Mouse (Mus musculus) neural tube, embryonic 12.5 days (tissue): ENCODE data around the gene Crybg1. TPM values are rescaled to one million over a fixed set of nuclear protein-coding genes. Genes with fewer than 3 reads are reported as not detected.

Source experiments
- ATAC-seq: fragments of 200-750 bp; cut with Nextera tagmentation; 2 replicates; pipeline ENCODE4 v1.8.0; 2017; ENCODE audit warnings: low read depth, mild to moderate bottlenecking, moderate TSS enrichment, moderate library complexity; ENCODE audit not compliant: low FRiP score
- H3K27ac ChIP-seq: fragments of 300-500 bp; sonication (generic); 2 replicates; pipeline ENCODE4 v1.5.1; 2016
- H3K27me3 ChIP-seq: fragments of 300-500 bp; sonication (generic); replicated peaks from 2 replicates; pipeline ENCODE4 v1.6.1; 2016; ENCODE audit warnings: mild to moderate bottlenecking
- H3K36me3 ChIP-seq: fragments of 300-500 bp; sonication (generic); 2 replicates; pipeline ENCODE4 v1.6.1; 2016; ENCODE audit warnings: mild to moderate bottlenecking
- H3K4me1 ChIP-seq: fragments of 300-500 bp; sonication (generic); 2 replicates; pipeline ENCODE4 v1.6.1; 2016
- H3K4me2 ChIP-seq: fragments of 300-500 bp; sonication (generic); replicated peaks from 2 replicates; pipeline ENCODE4 v1.6.1; 2016; ENCODE audit warnings: mild to moderate bottlenecking
- H3K4me3 ChIP-seq: fragments of 300-500 bp; sonication (generic); 2 replicates; pipeline ENCODE4 v1.5.1; 2016
- H3K9ac ChIP-seq: fragments of 300-500 bp; sonication (generic); 2 replicates; pipeline ENCODE4 v1.6.1; 2016; ENCODE audit warnings: mild to moderate bottlenecking
- H3K9me3 ChIP-seq: fragments of 300-500 bp; sonication (generic); 2 replicates; pipeline ENCODE4 v1.6.1; 2016; ENCODE audit warnings: mild to moderate bottlenecking
- WGBS: fragments of 180-500 bp; shearing (Covaris S2); methylation state at CpG from one replicate; pipeline ENCODE4 v1.1.7; 2016; 5-methylcytosine and 5-hydroxymethylcytosine counted together
- polyA plus RNA-seq: library from polyadenylated mRNA; unstranded; fragments of >200 nt; fragmentation: Nextera tagmentation; extraction: Ambion mirVana; gene quantifications from 2 replicates; pipeline ENCODE4 v1.2.1, GENCODE M21; 2016

The Crybg1 gene
- polyA plus RNA-seq, 1 experiment from 2014 or later, result 0.08 TPM

DNA sequence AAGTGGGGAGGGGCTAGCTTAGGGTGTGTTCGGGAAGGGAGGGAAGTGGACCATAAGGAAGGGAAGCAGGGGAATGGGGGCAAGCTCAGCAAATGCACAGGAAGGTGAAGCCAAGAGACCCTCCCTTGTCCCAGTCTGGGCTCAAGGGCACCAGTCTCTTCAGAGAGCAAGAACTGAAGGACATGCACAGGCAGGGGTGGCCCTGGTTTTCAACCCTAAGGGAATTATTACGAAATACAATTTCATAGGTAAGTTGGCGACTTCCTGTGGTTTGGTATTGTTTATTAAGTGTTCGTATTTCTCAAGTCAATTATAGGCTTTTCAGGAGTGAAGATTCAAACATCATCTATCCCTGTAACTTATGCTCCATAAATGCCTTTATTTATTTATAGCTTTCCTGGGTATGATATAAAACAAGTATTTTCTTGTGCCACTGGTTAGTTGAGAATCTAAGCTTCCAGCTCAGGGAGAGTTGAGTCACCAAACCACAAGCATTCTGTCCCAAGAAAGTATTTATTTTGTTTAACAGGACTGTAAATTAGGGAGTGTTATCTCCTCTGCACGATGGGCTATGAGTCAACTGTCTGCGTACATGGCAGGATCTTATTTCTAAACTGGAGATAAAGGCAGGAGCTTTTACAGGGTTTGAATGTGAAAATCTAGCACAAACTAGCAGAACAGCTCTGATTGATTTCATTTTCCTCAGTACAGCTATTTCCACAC is 69.7 kb downstream of the Crybg1 start:
- Histone ChIP-seq H3K4me2 (no peak overlapping the region), H3K9me3 (no peaks in the 10 kb centered on the region), H3K9ac (no peak overlapping the region), H3K4me1 (no peaks in the 10 kb centered on the region), H3K36me3 (no peaks in the 10 kb centered on the region), H3K27ac (no peak overlapping the region), H3K27me3 (no peaks in the 10 kb centered on the region), H3K4me3 (no peak overlapping the region)
- no peak for ATAC-seq
- WGBS, result 85% methylated on average over 6 of the region's 6 CpGs

DNA sequence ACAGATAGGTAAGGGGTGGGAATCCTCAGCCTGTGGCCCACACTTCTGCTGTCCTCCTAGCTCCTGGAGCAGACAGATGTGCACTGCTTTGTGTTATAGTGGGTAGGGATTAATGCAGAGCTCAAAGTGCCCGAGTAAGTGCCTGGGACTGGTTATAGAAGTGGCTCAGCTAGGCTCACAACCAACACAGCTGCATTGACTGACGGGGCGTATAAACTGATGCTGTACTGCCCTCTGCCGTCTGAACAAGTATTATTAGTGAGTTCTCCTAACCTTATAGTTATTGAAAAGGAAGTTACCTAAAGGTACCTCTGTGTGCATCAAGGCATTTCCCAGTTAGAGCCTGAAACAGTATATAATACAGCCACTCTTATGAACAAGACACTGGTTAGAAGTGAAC is 77.6 kb downstream of the Crybg1 start:
- WGBS, result 10% methylated on average over 4 of the region's 4 CpGs
- no peaks in the 10 kb centered on the region for H3K27me3 ChIP-seq
- H3K4me1 ChIP-seq, result no peaks in the 10 kb centered on the region
- peak; percentile 78 for ATAC-seq
- no peaks in the 10 kb centered on the region for H3K9me3 ChIP-seq
- H3K4me2 ChIP-seq, result no peak overlapping the region
- no peak overlapping the region for H3K27ac ChIP-seq
- H3K9ac ChIP-seq, result no peak overlapping the region
- no peak overlapping the region for H3K4me3 ChIP-seq
- no peaks in the 10 kb centered on the region for H3K36me3 ChIP-seq

DNA sequence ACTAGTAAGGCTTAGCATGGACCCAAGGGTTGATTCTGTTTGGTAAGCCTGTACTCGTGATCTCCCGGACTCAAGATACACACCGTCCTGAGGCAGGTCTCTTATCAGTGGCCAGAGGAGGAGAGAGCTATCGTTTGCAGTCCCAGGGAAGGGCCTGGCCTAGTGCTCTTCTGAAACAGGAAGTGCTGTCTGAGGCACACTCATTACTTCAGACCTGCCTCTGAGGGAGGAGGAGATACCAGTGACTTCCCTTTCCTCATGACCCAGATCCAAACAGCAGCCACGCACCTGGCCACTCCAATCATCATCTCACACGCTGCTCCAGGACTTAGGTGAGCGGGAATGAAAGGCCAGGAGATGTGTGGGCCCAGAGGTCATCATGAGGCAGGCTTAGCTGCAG is 79.5 kb downstream of the Crybg1 start:
- Histone ChIP-seq H3K9ac (no peak overlapping the region), H3K4me1 (no peaks in the 10 kb centered on the region), H3K27ac (no peak overlapping the region), H3K36me3 (no peaks in the 10 kb centered on the region), H3K9me3 (no peaks in the 10 kb centered on the region), H3K27me3 (no peaks in the 10 kb centered on the region), H3K4me3 (no peak overlapping the region), H3K4me2 (no peak overlapping the region)
- WGBS, result 88% methylated on average over 7 of the region's 7 CpGs
- no peak for ATAC-seq

GRCm38 (mm10) chr10:44065848-44066360 is 82.7 kb downstream of the Crybg1 start:
- no peak for ATAC-seq
- H3K27me3 ChIP-seq, result no peaks in the 10 kb centered on the region
- WGBS, result 89% methylated on average over 6 of the region's 6 CpGs

DNA sequence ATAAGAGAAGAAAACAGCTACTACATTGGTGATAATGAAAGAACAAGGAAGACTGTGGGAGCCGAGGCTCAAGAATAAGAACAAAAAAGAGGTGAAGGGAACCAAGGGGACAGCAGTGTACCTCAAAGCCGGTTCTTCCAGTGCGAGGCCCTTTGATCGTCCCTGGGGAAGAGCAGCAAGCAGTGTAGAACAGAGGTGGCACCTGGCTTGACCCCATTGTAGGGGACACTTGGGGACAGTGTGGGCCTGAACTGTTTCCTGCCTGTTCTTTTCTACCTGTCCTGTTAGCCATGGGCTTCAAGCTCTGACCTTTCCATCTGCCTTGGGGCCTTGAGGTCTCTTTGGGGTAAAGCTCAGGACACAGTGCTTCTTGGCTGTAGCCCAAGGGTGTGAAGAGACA is 85.7 kb downstream of the Crybg1 start:
- 90% methylated on average over 4 of the region's 4 CpGs for WGBS

More at GRCm38 (mm10) chr10:44065848-44066360, 82.7 kb downstream of the Crybg1 start:
- Histone ChIP-seq H3K4me2 (no peak overlapping the region), H3K4me3 (no peak overlapping the region), H3K27ac (no peak overlapping the region), H3K9me3 (no peaks in the 10 kb centered on the region), H3K4me1 (no peaks in the 10 kb centered on the region), H3K9ac (no peak overlapping the region), H3K36me3 (no peaks in the 10 kb centered on the region)

DNA sequence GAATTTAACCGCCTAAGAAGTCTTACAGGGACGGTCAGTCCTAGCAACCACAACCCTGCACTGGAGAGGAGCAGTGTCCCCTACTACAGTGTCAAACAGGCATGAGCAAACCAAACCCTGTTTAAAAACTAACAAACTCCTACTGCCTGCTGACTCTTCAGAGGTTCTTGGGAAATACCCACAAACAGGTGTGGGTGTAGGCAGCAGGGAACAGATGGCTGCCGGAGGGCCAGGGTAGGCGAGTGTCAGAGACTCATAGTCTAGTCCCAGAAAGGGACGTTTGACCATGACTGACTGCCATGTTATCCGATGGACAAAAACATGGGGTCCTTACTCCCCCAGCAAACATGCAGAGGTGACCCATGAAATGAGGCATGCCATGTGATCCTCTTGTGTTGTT is 97.7 kb downstream of the Crybg1 start:
- no peak for ATAC-seq
- Histone ChIP-seq H3K4me3 (no peak overlapping the region), H3K4me1 (no peaks in the 10 kb centered on the region), H3K4me2 (no peak overlapping the region), H3K9me3 (no peaks in the 10 kb centered on the region), H3K36me3 (no peaks in the 10 kb centered on the region), H3K9ac (no peak overlapping the region), H3K27ac (no peak overlapping the region), H3K27me3 (no peaks in the 10 kb centered on the region)
- WGBS, result 72% methylated on average over 6 of the region's 6 CpGs

More for the DNA sequence above, 85.7 kb downstream of the Crybg1 start:
- Histone ChIP-seq H3K4me1 (no peaks in the 10 kb centered on the region), H3K9ac (no peak overlapping the region), H3K9me3 (no peaks in the 10 kb centered on the region), H3K4me2 (no peak overlapping the region), H3K4me3 (no peak overlapping the region), H3K27ac (no peak overlapping the region), H3K36me3 (no peaks in the 10 kb centered on the region), H3K27me3 (no peaks in the 10 kb centered on the region)
- ATAC-seq, result no peak

GRCm38 (mm10) chr10:44044727-44045126 is 103.9 kb downstream of the Crybg1 start:
- H3K4me3 ChIP-seq, result no peak overlapping the region
- no peak overlapping the region for H3K27ac ChIP-seq
- H3K9me3 ChIP-seq, result no peaks in the 10 kb centered on the region
- 76% methylated on average over 4 of the region's 4 CpGs for WGBS
- ATAC-seq, result no peak
- H3K4me2 ChIP-seq, result no peak overlapping the region
- H3K36me3 ChIP-seq, result no peaks in the 10 kb centered on the region
- no peaks in the 10 kb centered on the region for H3K27me3 ChIP-seq
- H3K9ac ChIP-seq, result no peak overlapping the region
- H3K4me1 ChIP-seq, result no peaks in the 10 kb centered on the region

DNA sequence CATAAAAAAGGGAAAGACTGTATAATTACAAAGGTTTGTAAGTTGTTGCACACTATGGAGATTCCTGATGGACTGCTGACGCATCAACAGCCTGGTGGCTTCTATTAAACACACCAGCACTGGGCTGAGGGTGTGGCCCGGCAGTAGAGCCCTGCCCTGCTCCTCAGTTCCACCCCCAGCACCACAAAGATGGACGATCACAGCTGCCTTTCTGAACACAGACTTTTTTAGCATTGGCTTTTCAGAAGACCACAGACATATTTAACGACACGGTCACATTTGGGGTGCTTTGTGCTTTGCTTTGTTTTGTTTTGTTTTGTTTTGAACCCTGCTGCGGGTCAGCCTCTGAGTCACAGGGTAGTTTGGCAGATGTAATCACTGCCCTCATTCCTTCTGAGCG is 105.0 kb downstream of the Crybg1 start:
- Histone ChIP-seq H3K4me3 (no peak overlapping the region), H3K27me3 (no peaks in the 10 kb centered on the region), H3K27ac (no peak overlapping the region), H3K9me3 (no peaks in the 10 kb centered on the region), H3K36me3 (no peaks in the 10 kb centered on the region), H3K4me2 (no peak overlapping the region), H3K4me1 (no peaks in the 10 kb centered on the region), H3K9ac (no peak overlapping the region)
- ATAC-seq, result no peak
- 68% methylated on average over 7 of the region's 7 CpGs for WGBS

DNA sequence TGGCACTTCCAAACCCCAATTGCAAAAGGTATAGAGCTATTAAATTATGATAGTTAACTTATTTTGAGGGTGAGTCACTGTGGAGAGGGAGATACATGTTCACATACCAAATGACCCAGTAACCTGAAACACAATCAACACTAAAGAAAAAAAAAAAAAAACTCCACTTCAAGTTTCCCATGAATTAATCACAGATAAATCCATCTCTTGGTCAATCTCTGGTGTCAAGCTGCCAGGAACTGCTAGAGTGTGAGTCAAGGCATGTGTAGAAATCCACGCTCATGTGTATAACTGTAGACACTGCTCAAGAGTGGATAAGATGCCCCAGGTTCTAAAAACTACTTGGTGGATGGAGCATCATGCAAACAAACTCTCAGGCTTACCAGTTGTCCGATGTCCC is 109.5 kb downstream of the Crybg1 start:
- Histone ChIP-seq H3K4me2 (no peak overlapping the region), H3K27ac (no peak overlapping the region), H3K4me3 (no peak overlapping the region), H3K36me3 (no peaks in the 10 kb centered on the region), H3K9me3 (no peaks in the 10 kb centered on the region), H3K27me3 (no peaks in the 10 kb centered on the region), H3K9ac (no peak overlapping the region), H3K4me1 (no peaks in the 10 kb centered on the region)
- 92% methylated on average over 2 of the region's 2 CpGs for WGBS
- no peak for ATAC-seq

GRCm38 (mm10) chr10:44037918-44038544 is 110.6 kb downstream of the Crybg1 start:
- no peak overlapping the region for H3K9ac ChIP-seq
- no peaks in the 10 kb centered on the region for H3K9me3 ChIP-seq
- no peaks in the 10 kb centered on the region for H3K4me1 ChIP-seq
- no peaks in the 10 kb centered on the region for H3K27me3 ChIP-seq
- ATAC-seq, result no peak
- H3K36me3 ChIP-seq, result no peaks in the 10 kb centered on the region
- no peak overlapping the region for H3K4me2 ChIP-seq
- H3K4me3 ChIP-seq, result no peak overlapping the region
- no peak overlapping the region for H3K27ac ChIP-seq
- 49% methylated on average over 11 of the region's 11 CpGs for WGBS

GRCm38 (mm10) chr10:44029566-44029965 is 119.1 kb downstream of the Crybg1 start:
- 72% methylated on average over 3 of the region's 3 CpGs for WGBS
- no peak overlapping the region for H3K4me2 ChIP-seq
- no peak overlapping the region for H3K9ac ChIP-seq
- no peaks in the 10 kb centered on the region for H3K36me3 ChIP-seq
- H3K4me1 ChIP-seq, result no peaks in the 10 kb centered on the region
- no peak overlapping the region for H3K27ac ChIP-seq
- no peaks in the 10 kb centered on the region for H3K9me3 ChIP-seq
- no peak overlapping the region for H3K4me3 ChIP-seq
- no peak for ATAC-seq
- no peaks in the 10 kb centered on the region for H3K27me3 ChIP-seq

DNA sequence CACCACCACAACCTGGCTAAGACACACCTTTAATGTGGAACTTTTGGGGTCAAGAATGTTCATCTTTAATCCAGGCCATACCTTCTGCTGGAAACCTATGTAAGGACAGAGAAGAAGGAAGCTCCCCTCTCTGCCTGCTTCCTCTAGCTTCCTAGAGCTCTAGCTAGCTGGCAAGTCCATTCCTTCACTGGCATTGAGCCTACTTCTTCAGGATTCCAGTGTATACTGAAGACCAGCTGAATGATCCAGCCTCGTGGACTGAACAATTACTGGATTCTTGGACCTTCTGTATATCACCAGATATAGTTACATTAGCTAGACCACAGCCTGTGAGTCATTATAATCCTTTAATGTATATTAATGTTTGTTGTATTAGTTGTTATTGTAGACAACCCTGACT is 121.4 kb downstream of the Crybg1 start:
- no peaks in the 10 kb centered on the region for H3K4me1 ChIP-seq
- H3K9me3 ChIP-seq, result no peaks in the 10 kb centered on the region
- no peak overlapping the region for H3K27ac ChIP-seq
- no peak overlapping the region for H3K4me3 ChIP-seq
- no peak overlapping the region for H3K9ac ChIP-seq
- 61% methylated on average over 1 of the region's 1 CpGs for WGBS
- no peaks in the 10 kb centered on the region for H3K27me3 ChIP-seq
- H3K4me2 ChIP-seq, result no peak overlapping the region
- no peak for ATAC-seq
- H3K36me3 ChIP-seq, result no peaks in the 10 kb centered on the region

GRCm38 (mm10) chr10:44026105-44026504 is 122.5 kb downstream of the Crybg1 start:
- H3K9me3 ChIP-seq, result no peaks in the 10 kb centered on the region
- WGBS, result 86% methylated on average over 1 of the region's 1 CpGs

More at GRCm38 (mm10) chr10:44026105-44026504, 122.5 kb downstream of the Crybg1 start:
- Histone ChIP-seq H3K4me3 (no peak overlapping the region), H3K36me3 (no peaks in the 10 kb centered on the region), H3K27ac (no peak overlapping the region), H3K27me3 (no peaks in the 10 kb centered on the region), H3K4me1 (no peaks in the 10 kb centered on the region), H3K9ac (no peak overlapping the region), H3K4me2 (no peak overlapping the region)
- ATAC-seq, result no peak
